Mouse (Mus musculus) granulocyte monocyte progenitor cell, adult 5-6 weeks (primary cell): ENCODE measurements around the gene Chl1. TPM values are rescaled to one million over a fixed set of nuclear protein-coding genes. Genes with fewer than 3 reads are reported as not detected.
A peak's percentile ranks its signal among the peaks of the same experiment; 100 is the strongest.

ENCODE experiments used
- ATAC-seq: replicated peaks from 2 replicates; pipeline ENCODE4 v1.8.0; 2016; ENCODE audit warnings: mild to moderate bottlenecking, moderate TSS enrichment, inconsistent platforms; ENCODE audit not compliant: poor library complexity, severe bottlenecking
- total RNA-seq, 2 experiments: library from RNA; stranded (forward) in 1 of 2; stranded (reverse) in 1 of 2; fragments of 200-712, 200-1000 nt in 1 of 2; fragments of >200 nt in 1 of 2; fragmentation: Nextera tagmentation in 1 of 2; gene quantifications; 2 replicates each; pipeline ENCODE4 v1.2.3; 2014 to 2017

The Chl1 gene
- total RNA-seq, 2 experiments from 2014 or later: not detected

DNA sequence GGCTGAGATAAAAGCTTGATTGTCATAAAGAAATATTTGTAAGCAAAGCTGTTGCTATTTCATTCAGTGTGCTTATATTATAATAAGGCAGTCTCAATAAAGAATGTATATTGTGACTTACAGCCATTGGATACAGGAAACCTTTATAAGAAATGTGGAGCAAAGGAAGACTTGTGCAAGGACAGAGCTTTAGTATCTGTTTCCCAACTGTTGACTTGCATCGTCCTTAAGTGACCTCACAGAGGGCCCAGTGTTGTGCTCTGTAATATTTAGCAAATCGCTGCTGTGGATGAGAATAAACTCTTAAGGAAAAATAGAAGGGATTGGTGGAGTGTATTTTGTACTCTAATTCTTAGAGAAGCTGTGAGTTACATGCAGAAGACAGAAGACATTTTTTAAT, 23.6 kb downstream of the Chl1 start:
- ATAC-seq: peak; percentile 53

DNA sequence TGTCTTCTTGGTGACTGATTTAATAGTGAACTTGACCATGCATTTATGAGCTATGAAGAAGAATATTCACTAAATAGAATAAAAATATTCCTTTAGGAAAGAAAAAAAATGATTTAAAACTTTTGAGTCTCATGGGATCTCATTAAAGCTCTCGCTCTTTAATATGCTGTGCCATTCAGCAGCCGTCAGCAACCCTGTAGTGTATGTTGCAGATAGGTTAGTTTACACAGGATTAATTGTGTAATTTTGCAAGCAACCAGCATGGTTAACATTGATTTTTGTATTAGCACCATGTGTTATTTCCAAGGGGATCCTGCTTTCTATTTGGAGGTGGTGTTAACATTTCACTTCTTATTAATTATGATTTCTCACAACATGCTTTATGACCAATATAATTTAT, 32.2 kb downstream of the Chl1 start:
- no peak for ATAC-seq

DNA sequence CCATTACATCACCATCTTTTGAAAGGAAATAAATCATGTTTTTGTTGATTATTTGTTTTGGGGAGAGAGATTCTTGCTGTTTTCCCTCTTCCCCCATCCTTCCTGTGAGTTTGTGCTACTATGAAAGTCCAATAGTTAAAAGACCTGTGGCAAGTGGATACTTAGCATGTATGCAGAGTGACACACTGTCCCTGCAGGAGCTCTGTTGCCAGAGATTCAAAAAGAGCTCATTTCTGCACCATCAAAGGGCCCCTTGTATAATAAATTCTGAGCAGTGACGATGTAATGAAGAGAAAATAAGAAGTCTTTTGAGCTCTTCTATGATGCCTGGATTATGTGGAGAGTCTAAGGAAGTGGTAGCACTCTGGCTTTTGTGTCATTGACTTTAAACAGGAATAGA, 33.4 kb downstream of the Chl1 start:
- ATAC-seq: no peak

DNA sequence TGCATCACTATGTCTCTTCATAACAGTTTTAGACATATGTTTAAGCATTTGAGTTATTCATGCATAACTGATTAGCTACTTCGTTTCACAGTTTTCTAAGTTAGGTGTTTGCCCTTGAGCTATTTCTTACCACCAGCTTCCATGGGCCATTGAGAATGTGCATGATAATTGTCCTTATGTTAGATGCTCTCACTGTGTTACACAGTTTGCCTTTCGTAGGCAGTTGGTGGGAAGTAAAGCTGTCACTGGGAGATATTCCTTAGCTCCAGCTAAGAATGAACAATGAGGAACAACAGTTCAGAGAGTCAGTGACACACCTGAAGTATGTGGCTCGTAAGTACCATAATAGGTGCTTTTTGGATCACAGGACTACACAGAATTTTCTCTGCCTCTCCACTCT, 35.9 kb downstream of the Chl1 start:
- no peak for ATAC-seq

DNA sequence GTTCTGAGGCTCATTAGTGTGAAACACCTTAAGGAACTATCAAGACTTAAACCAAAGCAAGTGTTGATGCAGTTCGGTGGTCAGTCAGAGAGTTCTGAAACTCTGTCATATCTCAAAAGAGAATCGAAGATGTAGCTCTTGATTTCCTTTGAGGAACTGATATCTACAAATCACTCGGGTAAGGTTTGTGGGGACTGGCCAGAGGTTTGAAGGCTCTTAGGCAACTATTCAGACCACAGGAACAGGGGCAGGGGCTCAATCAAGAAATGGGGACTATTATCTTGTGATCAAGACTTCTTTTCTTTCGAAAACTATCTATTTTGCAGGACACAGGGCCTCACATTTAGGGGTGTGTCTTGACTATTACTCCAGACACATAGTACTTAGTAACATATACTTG, 39.5 kb downstream of the Chl1 start:
- peak; percentile 87 for ATAC-seq

DNA sequence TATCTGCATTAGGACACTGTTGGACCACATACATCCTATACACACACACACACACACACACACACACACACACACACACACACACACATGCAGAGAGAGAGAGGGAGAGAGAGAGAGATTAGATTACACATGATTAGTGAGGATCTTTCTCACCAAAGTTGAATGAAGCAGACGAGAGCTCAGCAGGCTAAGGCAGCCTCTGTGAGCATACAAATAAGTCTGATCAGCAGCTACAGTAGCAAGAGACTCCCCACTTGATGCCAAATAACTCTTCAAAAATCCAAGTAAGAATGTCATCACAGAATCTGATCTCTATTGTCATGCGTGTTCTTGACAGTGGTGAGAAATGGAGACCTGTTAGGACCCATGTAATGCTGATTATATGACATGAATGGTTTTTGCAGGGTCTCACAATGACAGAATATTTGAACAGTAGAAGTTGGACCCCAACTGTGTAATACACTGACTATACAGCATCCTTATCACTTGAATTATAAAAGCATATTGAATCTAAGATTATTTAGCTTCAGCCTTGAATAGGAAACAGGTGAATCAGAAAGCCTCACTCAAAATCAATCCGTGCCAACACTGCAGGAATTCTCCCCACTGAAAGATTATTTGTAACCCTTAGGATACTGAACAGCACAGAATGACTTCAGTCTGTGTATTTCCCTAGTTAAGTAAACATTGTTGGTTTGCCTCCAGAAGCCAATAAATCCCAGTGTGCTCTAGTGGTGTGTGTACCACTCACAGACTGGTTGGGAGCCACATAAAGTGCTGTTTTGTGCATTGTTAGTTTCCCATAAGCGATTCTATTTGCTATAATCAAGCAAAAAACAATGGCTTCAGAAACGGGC, 47.9 kb downstream of the Chl1 start:
- ATAC-seq: no peak

DNA sequence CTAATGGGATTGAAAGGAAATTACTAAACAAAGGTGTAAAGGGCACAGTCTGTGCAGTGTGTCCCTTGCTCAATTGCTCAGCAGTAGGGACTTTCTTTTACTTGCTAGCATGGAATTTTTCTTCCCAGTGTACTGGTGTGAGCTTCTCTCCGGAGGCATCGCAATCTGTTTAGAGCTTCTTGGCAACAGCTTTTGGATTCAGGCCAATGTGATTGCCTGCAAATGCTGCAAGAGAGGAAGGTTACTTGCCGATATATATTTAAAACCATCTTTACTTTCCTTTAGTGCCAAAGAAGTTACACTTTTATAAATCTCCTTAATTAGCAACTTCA, 48.5 kb downstream of the Chl1 start:
- no peak for ATAC-seq

DNA sequence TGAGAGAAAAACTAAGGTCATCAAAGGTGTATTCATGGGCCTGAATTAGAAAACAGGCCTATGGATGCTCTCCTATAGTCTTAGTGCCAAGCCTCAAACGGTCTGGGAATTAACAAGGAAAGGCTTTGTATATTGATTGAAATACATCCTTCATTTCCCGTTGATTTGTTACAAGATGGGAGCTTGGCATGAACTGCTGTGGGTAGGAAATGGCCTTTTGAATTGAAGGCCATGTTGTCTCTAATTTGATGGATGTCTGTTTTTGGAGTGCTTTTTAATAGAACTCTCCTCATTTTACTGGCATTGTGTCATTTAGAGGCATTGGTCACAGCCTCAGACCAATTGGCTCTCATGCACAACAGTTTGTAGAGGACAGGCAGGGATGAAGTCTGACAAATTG, 49.0 kb downstream of the Chl1 start:
- ATAC-seq: no peak

DNA sequence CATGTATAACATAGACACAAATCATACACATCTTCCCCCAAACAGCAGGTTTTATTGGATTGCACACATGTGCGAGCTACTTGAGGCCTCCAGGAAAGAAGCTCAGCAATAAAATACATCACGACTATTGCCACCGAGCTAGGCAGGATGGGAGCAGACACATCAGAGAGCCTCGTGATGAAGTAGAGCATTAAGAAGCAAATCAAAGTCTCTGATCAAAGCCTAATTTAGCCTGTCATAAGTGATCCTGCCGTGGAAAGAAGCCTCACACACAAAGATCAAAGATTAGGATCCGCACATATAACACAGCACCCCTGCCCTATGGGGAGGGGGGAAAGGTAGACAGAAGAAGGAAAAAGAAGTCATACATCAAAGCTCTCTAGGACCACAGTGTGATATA, 54.4 kb downstream of the Chl1 start:
- ATAC-seq: no peak

DNA sequence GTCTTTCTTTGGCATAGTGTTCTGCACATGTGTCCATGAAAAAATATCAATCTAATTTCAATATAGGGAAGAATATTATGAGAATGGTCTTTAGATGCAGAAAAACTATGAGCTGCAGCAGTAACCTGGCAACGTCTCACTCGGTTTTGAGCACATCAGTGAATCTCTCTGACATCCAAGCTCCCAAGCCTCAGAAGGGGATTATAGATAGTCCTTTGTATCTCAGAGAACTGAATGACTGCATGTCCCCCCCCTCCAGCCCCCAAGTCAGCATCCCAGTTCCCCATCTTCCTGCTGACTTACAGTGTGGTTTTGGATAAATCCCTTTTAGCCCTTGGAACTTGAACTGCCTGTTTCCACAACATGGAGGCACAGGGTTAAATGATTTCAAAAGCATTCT, 56.9 kb downstream of the Chl1 start:
- no peak for ATAC-seq

DNA sequence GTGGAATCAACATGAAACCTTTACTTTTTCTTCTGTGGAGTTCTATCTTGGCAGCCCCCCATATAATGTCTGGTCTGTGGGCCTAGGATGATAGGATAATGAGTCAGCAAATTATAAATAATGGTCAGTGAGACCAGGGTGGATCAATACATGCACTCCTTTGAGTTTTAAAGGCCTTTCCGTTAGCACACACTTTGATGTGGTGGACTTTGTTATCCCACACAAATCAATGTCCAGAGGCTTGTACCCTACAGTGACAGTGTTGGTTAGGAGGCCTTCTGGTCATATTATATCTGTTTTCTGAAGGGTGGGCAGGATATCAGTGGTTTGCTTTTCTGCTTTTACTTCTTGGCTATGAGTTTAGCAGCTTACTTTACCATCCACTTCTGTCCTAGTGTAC, 62.3 kb downstream of the Chl1 start:
- no peak for ATAC-seq

DNA sequence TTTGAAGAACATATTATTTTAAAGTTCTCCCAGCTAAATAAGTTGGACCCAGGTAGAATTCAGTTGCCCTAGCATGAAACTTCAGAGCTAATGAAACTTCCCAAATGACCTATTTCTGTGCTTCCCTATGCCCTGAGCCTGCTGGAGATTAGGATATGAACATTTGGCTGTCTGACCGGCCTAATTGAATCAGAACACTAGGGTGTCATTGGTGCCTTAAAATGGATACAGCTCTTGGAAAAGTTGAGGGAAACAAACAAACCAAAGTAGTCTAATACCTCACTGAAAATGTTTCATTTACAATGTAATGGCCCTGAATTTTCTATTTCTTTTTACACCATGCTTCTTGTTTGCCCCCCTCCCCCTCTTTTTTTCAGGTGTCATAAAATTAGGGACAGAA, 73.8 kb downstream of the Chl1 start:
- no peak for ATAC-seq

DNA sequence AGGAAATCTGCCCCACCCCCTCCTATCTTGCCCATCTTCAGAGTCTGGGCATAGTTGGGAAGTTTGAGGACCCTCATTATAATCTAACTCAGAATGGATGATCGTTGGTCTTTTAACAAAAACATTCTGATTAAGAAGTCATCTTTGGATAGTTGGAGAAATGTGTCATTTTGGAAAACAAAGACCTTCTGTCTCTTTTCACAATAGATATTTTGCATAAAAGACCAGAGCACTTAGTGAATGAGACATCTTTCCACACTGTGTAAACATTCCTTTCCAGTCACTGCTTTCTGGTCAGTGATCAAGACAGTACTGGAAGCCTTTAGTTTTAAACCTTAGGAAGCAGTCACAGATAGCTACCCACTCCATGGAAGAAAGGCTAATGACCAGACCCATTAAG, 75.3 kb downstream of the Chl1 start:
- no peak for ATAC-seq

DNA sequence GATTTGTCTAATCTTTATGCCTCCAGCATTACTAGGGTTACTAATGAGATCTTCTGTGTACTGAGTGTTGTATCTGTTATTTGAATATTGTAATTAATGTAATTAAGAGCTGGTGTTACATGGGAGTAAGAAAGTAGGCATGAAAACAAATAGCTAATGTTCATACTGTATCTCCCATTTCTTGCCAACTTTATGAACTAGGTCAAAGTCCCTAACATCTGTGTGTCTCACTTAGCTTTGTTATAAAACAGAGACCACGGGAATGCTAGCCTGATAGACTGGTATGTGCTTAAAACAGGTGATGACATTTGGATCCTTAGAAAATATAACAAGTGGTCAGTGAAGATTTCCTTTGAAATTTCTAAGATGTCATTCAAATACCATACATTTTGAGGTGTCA, 75.7 kb downstream of the Chl1 start:
- ATAC-seq: no peak

DNA sequence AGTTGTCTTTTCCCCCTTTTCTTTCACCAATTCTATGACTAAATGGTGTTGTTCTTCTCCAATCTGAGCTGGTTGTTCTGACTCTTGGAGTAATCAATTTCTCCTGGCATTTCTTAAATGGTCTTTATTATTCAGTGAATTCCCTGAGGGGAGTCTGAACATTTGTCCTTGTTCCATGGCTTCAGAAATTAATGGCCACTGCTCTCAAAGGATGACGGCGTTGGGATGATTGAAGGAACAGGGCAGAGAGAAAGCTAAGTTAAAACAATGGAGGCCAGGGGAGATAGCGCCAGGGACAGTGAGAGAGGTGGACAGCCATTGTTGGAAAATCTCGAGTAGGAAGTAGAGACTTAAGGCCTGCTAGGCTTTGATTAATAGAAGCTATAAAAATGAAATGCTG, 91.7 kb downstream of the Chl1 start:
- ATAC-seq: no peak

DNA sequence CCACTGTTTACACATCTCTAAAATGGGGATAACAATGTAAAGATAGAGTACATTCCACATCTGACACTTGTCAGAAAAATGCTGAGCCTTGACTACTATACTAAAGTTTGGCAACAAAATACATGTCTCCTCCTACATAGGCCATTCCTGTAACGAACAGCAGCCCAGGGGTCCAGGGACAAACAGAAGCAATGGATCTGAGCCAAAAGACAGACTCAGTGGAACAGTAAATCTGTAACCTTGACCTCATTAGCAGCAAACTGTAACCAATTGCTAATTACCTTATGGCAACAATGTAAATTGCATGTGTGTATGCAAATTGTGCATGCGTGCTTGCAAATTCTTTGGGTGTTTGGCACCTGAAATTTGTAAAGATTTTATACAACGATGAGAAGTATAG, 100.3 kb downstream of the Chl1 start:
- ATAC-seq: no peak

DNA sequence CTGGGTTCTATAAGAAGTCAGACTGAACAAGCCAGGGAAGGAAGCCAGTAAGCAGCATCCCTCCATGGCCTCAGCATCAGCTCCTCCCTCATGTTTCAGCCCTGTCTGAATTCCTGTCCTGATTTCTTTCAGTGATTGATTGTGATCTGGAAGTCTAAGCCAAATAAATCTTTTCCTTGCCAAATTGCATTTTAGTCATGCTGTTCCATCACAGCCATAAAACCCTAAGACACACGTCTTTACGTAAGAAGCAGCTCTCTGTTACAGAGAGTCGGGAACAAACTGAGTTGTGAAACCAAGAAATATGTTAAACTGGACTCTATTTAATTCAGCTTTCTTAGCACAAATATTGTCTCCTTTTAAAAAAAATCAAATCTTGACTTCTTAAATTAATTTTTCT, 102.2 kb downstream of the Chl1 start:
- ATAC-seq: no peak

DNA sequence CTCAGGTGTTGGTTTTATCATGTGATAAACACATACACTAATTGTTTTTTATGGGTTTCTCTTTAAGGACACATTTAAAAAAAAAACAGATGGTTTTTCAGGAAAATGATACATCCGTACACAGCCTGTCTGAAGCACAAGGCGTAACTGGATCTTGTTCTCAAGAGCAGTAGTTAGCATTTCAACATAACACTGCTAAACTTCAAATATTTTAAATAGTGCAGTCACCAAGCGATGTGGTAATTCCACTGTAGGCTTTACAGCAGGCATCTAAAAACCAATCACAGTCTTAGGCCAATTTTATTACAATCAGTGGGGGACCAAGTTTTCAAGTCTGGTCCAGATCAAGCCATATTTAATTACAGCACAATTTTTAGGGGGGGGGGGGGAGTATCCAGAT, 103.3 kb downstream of the Chl1 start:
- ATAC-seq: no peak

DNA sequence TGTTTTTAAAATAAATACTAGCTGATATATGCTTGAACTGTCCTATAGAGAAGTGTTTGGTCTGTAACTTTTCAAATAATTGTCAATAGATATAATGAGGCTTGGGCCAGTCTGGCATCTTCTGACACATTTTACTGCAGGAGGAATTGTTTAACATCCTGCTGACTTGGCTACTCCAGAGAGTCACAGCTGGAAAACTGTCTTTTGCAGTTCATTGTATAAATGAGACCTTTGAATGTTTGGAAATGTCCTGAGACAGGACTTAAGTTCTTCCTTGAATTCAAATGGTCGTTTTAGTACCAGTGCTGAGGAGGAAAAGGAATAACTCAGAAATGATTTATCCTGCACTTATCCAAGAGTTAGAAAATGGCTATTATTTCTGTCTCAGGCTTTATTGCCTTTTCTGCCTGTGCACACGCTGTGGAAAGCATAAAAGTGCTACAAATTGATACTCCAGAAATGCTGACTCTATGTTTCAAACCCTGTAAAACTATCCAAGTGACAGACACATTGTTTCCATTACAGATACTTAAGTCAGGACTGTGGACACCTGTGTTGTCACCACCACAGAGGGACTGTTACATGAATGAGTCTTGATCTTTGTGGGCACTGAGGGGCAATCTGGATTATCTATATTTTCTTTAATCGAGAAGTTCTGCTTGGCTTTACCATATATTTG, 105.7 kb downstream of the Chl1 start:
- ATAC-seq: no peak

DNA sequence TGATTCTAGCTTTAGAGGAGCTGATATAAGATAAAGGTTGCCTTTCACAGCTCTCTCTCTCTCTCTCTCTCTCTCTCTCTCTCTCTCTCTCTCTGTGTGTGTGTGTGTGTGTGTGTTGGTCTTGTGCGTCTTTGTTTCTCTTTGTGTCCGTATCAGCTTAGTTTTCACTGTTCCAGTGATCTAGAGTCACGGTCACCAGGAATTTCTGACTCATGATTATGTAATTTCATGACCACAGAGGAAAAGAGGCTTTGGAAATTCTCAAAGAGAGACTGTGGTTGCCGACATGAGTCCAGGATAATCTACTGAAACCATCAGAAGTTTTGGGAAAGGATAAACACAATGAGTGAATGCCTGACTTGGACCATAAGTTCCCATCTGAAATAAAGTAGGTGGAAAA, 110.5 kb downstream of the Chl1 start:
- ATAC-seq: no peak; the same call in 1 of the 2 replicates

DNA sequence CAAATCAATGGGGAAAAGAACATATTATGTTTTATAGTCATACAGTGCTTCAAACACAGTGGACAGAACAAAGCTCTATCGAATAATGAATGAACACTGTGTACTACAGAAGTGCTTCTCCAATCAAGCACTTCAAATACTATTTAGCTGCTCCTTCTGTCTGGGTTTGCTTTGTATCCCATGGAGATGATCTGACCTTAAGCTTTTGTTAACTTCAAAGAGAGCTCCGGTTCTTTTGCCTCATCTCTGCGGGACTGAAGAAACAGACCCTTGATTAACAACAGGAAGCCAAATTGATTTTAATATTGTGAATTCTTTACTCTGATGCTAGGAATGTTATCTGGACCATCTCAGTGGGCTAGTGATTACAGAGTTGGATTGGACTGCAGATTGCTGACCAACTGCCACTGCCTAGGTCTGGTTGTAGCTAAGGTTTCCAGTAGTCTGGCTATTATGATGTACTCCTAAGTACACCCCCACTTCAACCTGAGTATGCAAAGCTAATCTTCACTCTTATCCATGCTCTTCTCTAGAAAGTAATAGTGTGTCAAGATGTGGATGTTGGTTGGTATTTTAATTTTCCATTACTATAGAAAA, 111.8 kb downstream of the Chl1 start:
- ATAC-seq: no peak

DNA sequence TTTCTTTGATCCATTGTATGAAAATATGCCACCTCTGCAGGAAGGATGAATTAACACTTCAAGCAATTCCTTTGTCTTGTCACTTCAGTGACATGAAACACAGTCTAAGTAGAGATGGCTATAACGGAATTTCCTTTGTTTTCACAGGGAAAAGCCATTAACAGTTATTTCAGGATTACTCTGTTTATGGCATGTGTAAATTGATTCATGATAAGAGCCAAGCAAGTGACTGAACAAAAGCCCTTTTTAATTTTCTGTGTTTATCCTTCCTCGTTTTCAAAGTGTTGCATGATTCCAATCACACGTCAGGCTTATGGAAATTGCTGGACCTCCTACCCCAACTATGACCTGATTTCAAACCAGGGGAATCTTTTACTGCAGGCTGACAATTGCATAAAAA, 122.5 kb downstream of the Chl1 start:
- no peak for ATAC-seq
